Mouse (Mus musculus) neural tube, embryonic 13.5 days (tissue): ENCODE measurements around the gene Crtc1. TPM values are rescaled to one million over a fixed set of nuclear protein-coding genes. Genes with fewer than 3 reads are reported as not detected.

Experiments used
- polyA plus RNA-seq: library from polyadenylated mRNA; unstranded; fragments of >200 nt; fragmentation: Nextera tagmentation; extraction: Ambion mirVana; gene quantifications from 2 replicates; pipeline ENCODE4 v1.2.1, GENCODE M21; 2015

Gene Crtc1
- polyA plus RNA-seq, 1 experiment from 2014 or later, result 33.7 TPM

Other genes with a start within 250 kb of the Crtc1 start
- 5.5 and 6.4 TPM in 2 replicates for gene Slc25a42, start 227.3 kb downstream of the Crtc1 start, polyA plus RNA-seq
- gene Sugp2, start 205.4 kb downstream of the Crtc1 start, polyA plus RNA-seq, result 64.8 and 72.5 TPM in 2 replicates
- gene Armc6, start 205.1 kb downstream of the Crtc1 start, polyA plus RNA-seq, result 81.9 and 85.7 TPM in 2 replicates
- gene Homer3, start 156.8 kb downstream of the Crtc1 start, polyA plus RNA-seq, result 49.6 and 52.1 TPM in 2 replicates
- gene Ddx49, start 137.1 kb downstream of the Crtc1 start, polyA plus RNA-seq, result 41.9 and 51.9 TPM in 2 replicates
- gene Cope, start 137.1 kb downstream of the Crtc1 start, polyA plus RNA-seq, result 271 and 278 TPM in 2 replicates
- 23.3 and 26.2 TPM in 2 replicates for gene Cers1, start 123.8 kb downstream of the Crtc1 start, polyA plus RNA-seq
- gene Gdf1, start 109.8 kb downstream of the Crtc1 start, polyA plus RNA-seq, result 2.4 and 3.3 TPM in 2 replicates
- gene Upf1, start 86.3 kb downstream of the Crtc1 start, polyA plus RNA-seq, result 16.3 and 17.3 TPM in 2 replicates
- gene Comp, start 66.0 kb downstream of the Crtc1 start, polyA plus RNA-seq, result 0.55 and 1.8 TPM in 2 replicates
- 25.6 and 27.6 TPM in 2 replicates for gene Klhl26, start 37.4 kb upstream of the Crtc1 start, polyA plus RNA-seq
- gene Tmem59l, start 47.8 kb upstream of the Crtc1 start, polyA plus RNA-seq, result 78.4 and 89.7 TPM in 2 replicates
- gene Crlf1, start 53.6 kb upstream of the Crtc1 start, polyA plus RNA-seq, result 3.6 and 4.6 TPM in 2 replicates
- gene Rex1bd, start 67.2 kb upstream of the Crtc1 start, polyA plus RNA-seq, result 143 and 153 TPM in 2 replicates
- 787 and 800 TPM in 2 replicates for gene Uba52, start 71.2 kb upstream of the Crtc1 start, polyA plus RNA-seq
- 347 and 358 TPM in 2 replicates for gene Fkbp8, start 88.1 kb upstream of the Crtc1 start, polyA plus RNA-seq
- 46.7 and 46.9 TPM in 2 replicates for gene Kxd1, start 88.4 kb upstream of the Crtc1 start, polyA plus RNA-seq
- gene Ell, start 99.9 kb upstream of the Crtc1 start, polyA plus RNA-seq, result 15.6 and 16.5 TPM in 2 replicates
- 113 and 115 TPM in 2 replicates for gene Isyna1, start 154.8 kb upstream of the Crtc1 start, polyA plus RNA-seq
- gene Ssbp4, start 169.3 kb upstream of the Crtc1 start, polyA plus RNA-seq, result 117 and 141 TPM in 2 replicates
- 1.5 and 1.8 TPM in 2 replicates for gene Lrrc25, start 176.6 kb upstream of the Crtc1 start, polyA plus RNA-seq
- gene Gdf15, start 192.9 kb upstream of the Crtc1 start, polyA plus RNA-seq, result not detected in 2 replicates
- gene Pgpep1, start 220.8 kb upstream of the Crtc1 start, polyA plus RNA-seq, result 102 and 108 TPM in 2 replicates
- gene Lsm4, start 233.7 kb upstream of the Crtc1 start, polyA plus RNA-seq, result 214 and 215 TPM in 2 replicates